In genomic region chr6:124433688-124434324, GRCm38 (mm10) we compare ENCODE assay signal across 25 mouse cellular contexts. TPM values are rescaled to one million over a fixed set of nuclear protein-coding genes. Genes with fewer than 3 reads are reported as not detected.
A peak's percentile ranks its signal among the peaks of the same experiment; 100 is the strongest.
DNase-seq lines count a peak whose midpoint lies in the region; ATAC-seq and TF ChIP-seq lines count a peak whose summit lies in the region.
"Had no signal": no experiment of that assay in that cellular context is flagged by ENCODE, and none has a peak within 500 bp of the region (broad histone marks: within the 10 kb centered on the region; RNA-seq: fewer than 3 reads in every experiment).

No protein-coding gene starts in this region.

- no peak overlapping the region for H3K9ac ChIP-seq in liver, postnatal 0 days (replicated peaks)
- no peak overlapping the region for H3K9ac ChIP-seq in liver, embryonic 11.5 days (ENCODE audit: low read depth, low read length)
- H3K9ac ChIP-seq: embryonic facial prominence, embryonic 12.5 days; embryonic facial prominence, embryonic 15.5 days; heart, embryonic 12.5 days; heart, embryonic 15.5 days; hindbrain, embryonic 13.5 days; intestine, embryonic 15.5 days had no signal

- 76% methylated on average over 8 of the region's 8 CpGs for WGBS in liver, postnatal 0 days (ENCODE audit: insufficient replicate concordance)
- 88% methylated on average over 8 of the region's 8 CpGs for whole genome bisulfite sequencing in liver, embryonic 11.5 days

- no peaks in the 10 kb centered on the region for H3K9me3 ChIP-seq in liver, postnatal 0 days (ENCODE audit: low read length)
- H3K9me3 ChIP-seq in liver, embryonic 11.5 days (ENCODE audit: control insufficient read depth, low read length): no peaks in the 10 kb centered on the region
- H3K9me3 ChIP-seq: embryonic facial prominence, embryonic 12.5 days; embryonic facial prominence, embryonic 15.5 days; heart, embryonic 12.5 days; heart, embryonic 15.5 days; hindbrain, embryonic 10.5 days; hindbrain, embryonic 13.5 days; intestine, embryonic 15.5 days had no signal

- TF ChIP-seq EP300 in liver, postnatal 0 days (IDR thresholded peaks at IDR 0.05; ENCODE audit: low read depth): no peak

- no peak overlapping the region for H3K4me3 ChIP-seq in liver, postnatal 0 days (ENCODE audit: low read depth, low read length)
- no peak overlapping the region for H3K4me3 ChIP-seq in liver, embryonic 11.5 days (ENCODE audit: low read depth, low read length)
- H3K4me3 ChIP-seq: embryonic facial prominence, embryonic 12.5 days; embryonic facial prominence, embryonic 15.5 days; heart, embryonic 12.5 days; heart, embryonic 15.5 days; hindbrain, embryonic 10.5 days; hindbrain, embryonic 13.5 days; intestine, embryonic 15.5 days had no signal

- ATAC-seq in liver, postnatal 0 days: peak; percentile 63
- ATAC-seq in liver, embryonic 11.5 days (replicated peaks; ENCODE audit: low FRiP score): no peak
- ATAC-seq in granulocyte monocyte progenitor cell, adult 5-6 weeks (replicated peaks; ENCODE audit: poor library complexity, severe bottlenecking): no peak
- ATAC-seq: forebrain, embryonic 14.5 days; hindbrain, embryonic 16.5 days; intestine, embryonic 15.5 days had no signal

- no peak overlapping the region for H3K4me2 ChIP-seq in liver, postnatal 0 days (ENCODE audit: low read depth, low read length)
- H3K4me2 ChIP-seq in liver, embryonic 11.5 days: no peak overlapping the region
- H3K4me2 ChIP-seq: embryonic facial prominence, embryonic 12.5 days; embryonic facial prominence, embryonic 15.5 days; heart, embryonic 12.5 days; heart, embryonic 15.5 days; hindbrain, embryonic 13.5 days; intestine, embryonic 15.5 days had no signal

- DNase-seq in adrenal gland, adult 2 months: peak; percentile 54
- DNase-seq in adrenal gland, postnatal 4 days (ENCODE audit: low spot score in 2 of 2): no peak
- DNase-seq in heart, adult 11 months: peak; percentile 83
- no peak for DNase-seq in heart, adult 8-10 months (ENCODE audit: low spot score)
- DNase-seq in liver, postnatal 0 days: no peak
- no peak for DNase-seq in liver, embryonic 11.5 days (ENCODE audit: low spot score)
- no peak for DNase-seq in embryo, embryonic 10 days (ENCODE audit: low spot score)
- DNase-seq: B cell, adult 2 months; cerebellum, adult 18-20 months; cerebellum, adult 9-10 months; cerebellum, postnatal 14 days; gastrocnemius, postnatal 25 days; heart, postnatal 10 days; heart, postnatal 36 days; kidney, adult 11 months had no signal

- H3K27ac ChIP-seq in liver, postnatal 0 days (ENCODE audit: low read depth): no peak overlapping the region
- no peak overlapping the region for H3K27ac ChIP-seq in liver, embryonic 11.5 days (ENCODE audit: low read depth, low read length)
- H3K27ac ChIP-seq: embryonic facial prominence, embryonic 12.5 days; embryonic facial prominence, embryonic 15.5 days; heart, embryonic 15.5 days; hindbrain, embryonic 10.5 days; hindbrain, embryonic 13.5 days; intestine, embryonic 15.5 days had no signal

- H3K27me3 ChIP-seq in liver, postnatal 0 days (ENCODE audit: insufficient read depth, low read length): no peaks in the 10 kb centered on the region
- H3K27me3 ChIP-seq in liver, embryonic 11.5 days (replicated peaks; ENCODE audit: control insufficient read depth, insufficient read depth, low read length): no peaks in the 10 kb centered on the region
- H3K27me3 ChIP-seq: embryonic facial prominence, embryonic 12.5 days; embryonic facial prominence, embryonic 15.5 days; hindbrain, embryonic 13.5 days; intestine, embryonic 15.5 days had no signal

- no peaks in the 10 kb centered on the region for H3K36me3 ChIP-seq in liver, postnatal 0 days (replicated peaks; ENCODE audit: insufficient read depth, low read length)
- no peaks in the 10 kb centered on the region for H3K36me3 ChIP-seq in liver, embryonic 11.5 days (ENCODE audit: control insufficient read depth, insufficient read depth, low read length)
- H3K36me3 ChIP-seq: embryonic facial prominence, embryonic 12.5 days; embryonic facial prominence, embryonic 15.5 days; heart, embryonic 12.5 days; heart, embryonic 15.5 days; intestine, embryonic 15.5 days had no signal

- no peak for TF ChIP-seq CTCF in liver, postnatal 0 days (IDR thresholded peaks at IDR 0.05; ENCODE audit: low read depth)

- H3K4me1 ChIP-seq in liver, postnatal 0 days (ENCODE audit: insufficient read depth): peaks cover 3% of the 10 kb centered on the region; the same call in 1 of the 2 replicates
- no peaks in the 10 kb centered on the region for H3K4me1 ChIP-seq in liver, embryonic 11.5 days (replicated peaks; ENCODE audit: control insufficient read depth, insufficient read depth, low read length)
- H3K4me1 ChIP-seq: intestine, embryonic 15.5 days had no signal

RNA-seq across cellular contexts. Expression of gene Pex5, which starts 18.9 kb away (rescaled TPM):
- total RNA-seq in adrenal gland, adult 2 months (2021): 10 to 100 TPM; 71.0 to 99.9 TPM
- polyA plus RNA-seq in adrenal gland, adult 2 months (2012; rRNA removed): 44.9 and 47.5 TPM in 2 replicates
- total RNA-seq in adrenal gland, postnatal 4 days (2021): 10 to 100 TPM; 82.1 to 88.3 TPM
- total RNA-seq in heart, adult 8-10 months (2022): 10 to 100 TPM; 21.3 to 25.4 (median 23.6) TPM
- polyA plus RNA-seq in liver, postnatal 0 days (2015; fragmentation: Nextera tagmentation; extraction: Ambion mirVana): 31.6 and 32.5 TPM in 2 replicates
- 39.6 and 41.2 TPM in 2 replicates for polyA plus RNA-seq in liver, embryonic 11.5 days (2014; fragmentation: Nextera tagmentation; extraction: Ambion mirVana)
- total RNA-seq in granulocyte monocyte progenitor cell, adult 5-6 weeks (2014; fragmentation: Nextera tagmentation): 31.3 and 34.9 TPM in 2 replicates
- total RNA-seq in granulocyte monocyte progenitor cell, adult 5-6 weeks (2017): 16.2 and 19.5 TPM in 2 replicates

RNA-seq across cellular contexts. Expression of gene Clstn3, which starts 30.8 kb away (rescaled TPM):
- 100 to 1,000 TPM in 1 of 2 experiments, 10 to 100 TPM in 1; 91.8 to 146 TPM for total RNA-seq in adrenal gland, adult 2 months (2021)
- 62.4 and 91.3 TPM in 2 replicates for polyA plus RNA-seq in adrenal gland, adult 2 months (2012; rRNA removed)
- total RNA-seq in adrenal gland, postnatal 4 days (2021): 10 to 100 TPM; 33.9 to 35.3 TPM
- total RNA-seq in heart, adult 8-10 months (2022): 1 to 10 TPM in 1 of 4 experiments, under 1 TPM in 3; 0.24 to 1.4 (median 0.56) TPM
- 1.8 TPM in 2 replicates for polyA plus RNA-seq in liver, postnatal 0 days (2015; fragmentation: Nextera tagmentation; extraction: Ambion mirVana)
- 6.1 and 7.6 TPM in 2 replicates for polyA plus RNA-seq in liver, embryonic 11.5 days (2014; fragmentation: Nextera tagmentation; extraction: Ambion mirVana)
- 7.5 and 17.8 TPM in 2 replicates for total RNA-seq in granulocyte monocyte progenitor cell, adult 5-6 weeks (2014; fragmentation: Nextera tagmentation)
- 8.6 and 11.6 TPM in 2 replicates for total RNA-seq in granulocyte monocyte progenitor cell, adult 5-6 weeks (2017)

RNA-seq across cellular contexts. Expression of gene C1rl, which starts 59.1 kb away (rescaled TPM):
- total RNA-seq in adrenal gland, adult 2 months (2021): 10 to 100 TPM; 20.6 to 22.0 TPM
- polyA plus RNA-seq in adrenal gland, adult 2 months (2012; rRNA removed): 11.2 and 13.4 TPM in 2 replicates
- total RNA-seq in adrenal gland, postnatal 4 days (2021): 10 to 100 TPM; 13.2 to 19.9 TPM
- 1 to 10 TPM; 1.1 to 2.1 (median 1.9) TPM for total RNA-seq in heart, adult 8-10 months (2022)
- polyA plus RNA-seq in liver, postnatal 0 days (2015; fragmentation: Nextera tagmentation; extraction: Ambion mirVana): 31.1 and 36.2 TPM in 2 replicates
- polyA plus RNA-seq in liver, embryonic 11.5 days (2014; fragmentation: Nextera tagmentation; extraction: Ambion mirVana): 4.1 and 4.4 TPM in 2 replicates
- total RNA-seq in granulocyte monocyte progenitor cell, adult 5-6 weeks (2014; fragmentation: Nextera tagmentation): 6.8 and 7.0 TPM in 2 replicates
- 5.9 and 8.6 TPM in 2 replicates for total RNA-seq in granulocyte monocyte progenitor cell, adult 5-6 weeks (2017)

Comparison
In these comparisons a context has a peak if more than half of its experiments do, and no peak if none do; other contexts are left out.
1. DNase-seq: peak in adrenal gland, adult 2 months (single experiment) and heart, adult 11 months (single experiment); none in adrenal gland, postnatal 4 days (0 of 2), heart, adult 8-10 months (single experiment), liver, postnatal 0 days (single experiment), liver, embryonic 11.5 days (single experiment) and embryo, embryonic 10 days (single experiment).